ENCODE assay signal across 11 mouse cellular contexts in genomic region chr12:71936636-71937035, GRCm38 (mm10).
DNase-seq lines count a peak whose midpoint lies in the region; ATAC-seq and TF ChIP-seq lines count a peak whose summit lies in the region.
"Had no signal": no experiment of that assay in that cellular context is flagged by ENCODE, and none has a peak within 500 bp of the region (broad histone marks: within the 10 kb centered on the region; RNA-seq: fewer than 3 reads in every experiment).

No protein-coding gene starts in this region.

- H3K27ac ChIP-seq in kidney, adult 2 months (ENCODE audit: insufficient read depth, low read depth, low read length), result no peak overlapping the region
- H3K27ac ChIP-seq in kidney, embryonic 15.5 days, result no peak overlapping the region
- peak overlapping the region; percentile 97 for H3K27ac ChIP-seq in heart, embryonic 13.5 days (replicated peaks)
- H3K27ac ChIP-seq in liver, embryonic 16.5 days (ENCODE audit: low read length), result peak overlapping the region; percentile 60
- H3K27ac ChIP-seq in forebrain, embryonic 15.5 days (replicated peaks), result no peak overlapping the region
- H3K27ac ChIP-seq: limb, embryonic 15.5 days had no signal

- H3K36me3 ChIP-seq in kidney, adult 2 months (ENCODE audit: control insufficient read depth, insufficient read depth, low read length), result peaks cover 1% of the 10 kb centered on the region; the same call in 1 of the 2 replicates
- peaks cover 3% of the 10 kb centered on the region; the same call in 1 of the 2 replicates for H3K36me3 ChIP-seq in kidney, embryonic 15.5 days
- H3K36me3 ChIP-seq in heart, embryonic 13.5 days, result peaks cover 31% of the 10 kb centered on the region
- peaks cover 7% of the 10 kb centered on the region for H3K36me3 ChIP-seq in liver, embryonic 16.5 days (ENCODE audit: control insufficient read depth, insufficient read depth)
- H3K36me3 ChIP-seq in forebrain, embryonic 15.5 days, result 0 out of 2 replicates have a peak, but pooled peaks cover 7% of the 10 kb centered on the region

- H3K4me1 ChIP-seq in kidney, adult 2 months (ENCODE audit: control insufficient read depth, insufficient read depth, low read length), result no peaks in the 10 kb centered on the region
- peaks cover 10% of the 10 kb centered on the region; the same call in 1 of the 2 replicates for H3K4me1 ChIP-seq in kidney, embryonic 15.5 days
- H3K4me1 ChIP-seq in heart, embryonic 13.5 days, result peaks cover 90% of the 10 kb centered on the region
- H3K4me1 ChIP-seq in liver, embryonic 16.5 days (ENCODE audit: control insufficient read depth, low read depth, low read length), result peaks cover 30% of the 10 kb centered on the region
- H3K4me1 ChIP-seq in forebrain, embryonic 15.5 days, result peaks cover 12% of the 10 kb centered on the region

- TF ChIP-seq POLR2A in kidney, adult 2 months (IDR thresholded peaks at IDR 0.05; ENCODE audit: low read depth, low read length), result no peak

- no peak overlapping the region for H3K9ac ChIP-seq in kidney, embryonic 15.5 days
- no peak overlapping the region for H3K9ac ChIP-seq in heart, embryonic 13.5 days
- no peak overlapping the region for H3K9ac ChIP-seq in liver, embryonic 16.5 days (ENCODE audit: low read depth, low read length)
- H3K9ac ChIP-seq in forebrain, embryonic 15.5 days (replicated peaks), result no peak overlapping the region
- H3K9ac ChIP-seq: limb, embryonic 15.5 days had no signal

- H3K27me3 ChIP-seq in kidney, adult 2 months (replicated peaks; ENCODE audit: control insufficient read depth, insufficient read depth, low read length), result no peaks in the 10 kb centered on the region
- H3K27me3 ChIP-seq in kidney, embryonic 15.5 days, result no peaks in the 10 kb centered on the region
- no peaks in the 10 kb centered on the region for H3K27me3 ChIP-seq in heart, embryonic 13.5 days (replicated peaks)
- no peaks in the 10 kb centered on the region for H3K27me3 ChIP-seq in liver, embryonic 16.5 days (ENCODE audit: control insufficient read depth, insufficient read depth, low read depth, low read length)
- no peaks in the 10 kb centered on the region for H3K27me3 ChIP-seq in forebrain, embryonic 15.5 days
- H3K27me3 ChIP-seq: limb, embryonic 15.5 days had no signal

- TF ChIP-seq CTCF in kidney, adult 2 months (conservative IDR thresholded peaks at IDR 0.05; ENCODE audit: insufficient read depth, insufficient read length, low read depth, low read length), result no peak

- H3K9me3 ChIP-seq in kidney, embryonic 15.5 days (replicated peaks), result no peaks in the 10 kb centered on the region
- H3K9me3 ChIP-seq in heart, embryonic 13.5 days, result no peaks in the 10 kb centered on the region
- H3K9me3 ChIP-seq in liver, embryonic 16.5 days (replicated peaks; ENCODE audit: control insufficient read depth, low read length), result no peaks in the 10 kb centered on the region
- no peaks in the 10 kb centered on the region for H3K9me3 ChIP-seq in forebrain, embryonic 15.5 days
- H3K9me3 ChIP-seq: limb, embryonic 15.5 days had no signal

- H3K4me2 ChIP-seq in kidney, embryonic 15.5 days, result no peak overlapping the region
- H3K4me2 ChIP-seq in heart, embryonic 13.5 days, result no peak overlapping the region
- H3K4me2 ChIP-seq in liver, embryonic 16.5 days (ENCODE audit: low read depth, low read length), result no peak overlapping the region
- no peak overlapping the region for H3K4me2 ChIP-seq in forebrain, embryonic 15.5 days (replicated peaks)
- H3K4me2 ChIP-seq: limb, embryonic 15.5 days had no signal

- WGBS in kidney, adult 2 months, result 73% methylated on average over 1 of the region's 1 CpGs
- WGBS in kidney, embryonic 15.5 days, result 85% methylated on average over 1 of the region's 1 CpGs
- 46% methylated on average over 1 of the region's 1 CpGs for WGBS in heart, embryonic 13.5 days
- WGBS in liver, embryonic 16.5 days (ENCODE audit: insufficient replicate concordance), result 66% methylated on average over 1 of the region's 1 CpGs
- WGBS in forebrain, embryonic 15.5 days, result 67% methylated on average over 1 of the region's 1 CpGs

- DNase-seq in kidney, adult 2 months, result peak; percentile 21
- DNase-seq in yolk sac, embryonic 10.5 days (ENCODE audit: low spot score), result peak; percentile 68
- DNase-seq in kidney, adult 9 months, result no peak
- DNase-seq in kidney, postnatal 25 days, result no peak
- DNase-seq: gastrocnemius, postnatal 14 days; kidney, postnatal 14 days had no signal

- no peak overlapping the region for H3K4me3 ChIP-seq in kidney, adult 2 months (ENCODE audit: insufficient read depth, low read depth, low read length)
- H3K4me3 ChIP-seq in kidney, embryonic 15.5 days (replicated peaks), result no peak overlapping the region
- no peak overlapping the region for H3K4me3 ChIP-seq in heart, embryonic 13.5 days
- H3K4me3 ChIP-seq in liver, embryonic 16.5 days (ENCODE audit: low read depth, low read length), result no peak overlapping the region
- no peak overlapping the region for H3K4me3 ChIP-seq in forebrain, embryonic 15.5 days
- H3K4me3 ChIP-seq: limb, embryonic 15.5 days had no signal

- ATAC-seq in kidney, embryonic 15.5 days (replicated peaks; ENCODE audit: low FRiP score), result no peak
- ATAC-seq in heart, embryonic 13.5 days (ENCODE audit: extremely low read depth, insufficient number of reproducible peaks, low FRiP score, low TSS enrichment), result no peak
- ATAC-seq in liver, embryonic 16.5 days (ENCODE audit: low read depth), result peak; percentile 37
- ATAC-seq in forebrain, embryonic 15.5 days (replicated peaks), result no peak

Comparison
In these comparisons a context has a peak if more than half of its experiments do, and no peak if none do; other contexts are left out.
1. DNase-seq: peak in kidney, adult 2 months (single experiment) and yolk sac, embryonic 10.5 days (single experiment); none in kidney, adult 9 months (single experiment) and kidney, postnatal 25 days (0 of 2).
2. H3K27ac ChIP-seq: peak in heart, embryonic 13.5 days (single experiment) and liver, embryonic 16.5 days (single experiment); none in kidney, adult 2 months (single experiment), kidney, embryonic 15.5 days (single experiment) and forebrain, embryonic 15.5 days (single experiment).